Mouse (Mus musculus) C2C12 (cell line): Measurements from ENCODE around the gene Sorbs1.

ENCODE experiments used
- CEBPB ChIP-seq: IDR thresholded peaks from one replicate; pipeline ENCODE4 v1.6.1; 2011; ENCODE audit warnings: low read depth, mild to moderate bottlenecking, control low read depth, moderate library complexity
- CTCF ChIP-seq: IDR thresholded peaks from one replicate; pipeline ENCODE4 v1.5.1; 2011; ENCODE audit not compliant: control insufficient read depth, insufficient read depth, insufficient read length
- MAX ChIP-seq: IDR thresholded peaks from one replicate; pipeline ENCODE4 v1.6.1; 2011; ENCODE audit warnings: mild to moderate bottlenecking, control low read depth
- MYOG ChIP-seq: IDR thresholded peaks from one replicate; pipeline ENCODE4 v1.6.1; 2011; ENCODE audit not compliant: control insufficient read depth, insufficient read length; ENCODE audit errors: extremely low read depth
- USF1 ChIP-seq: IDR thresholded peaks from one replicate; pipeline ENCODE4 v1.6.1; 2011; ENCODE audit warnings: low read depth, mild to moderate bottlenecking, control low read depth, moderate library complexity

GRCm38 (mm10) chr19:40435797-40436196, 77.8 kb downstream of the Sorbs1 start:
- TF ChIP-seq CTCF (no peak), USF1 (no peak), CEBPB (no peak), MYOG (no peak), MAX (no peak)
